ENCODE assay signal across 8 mouse cellular contexts in the genomic region with DNA sequence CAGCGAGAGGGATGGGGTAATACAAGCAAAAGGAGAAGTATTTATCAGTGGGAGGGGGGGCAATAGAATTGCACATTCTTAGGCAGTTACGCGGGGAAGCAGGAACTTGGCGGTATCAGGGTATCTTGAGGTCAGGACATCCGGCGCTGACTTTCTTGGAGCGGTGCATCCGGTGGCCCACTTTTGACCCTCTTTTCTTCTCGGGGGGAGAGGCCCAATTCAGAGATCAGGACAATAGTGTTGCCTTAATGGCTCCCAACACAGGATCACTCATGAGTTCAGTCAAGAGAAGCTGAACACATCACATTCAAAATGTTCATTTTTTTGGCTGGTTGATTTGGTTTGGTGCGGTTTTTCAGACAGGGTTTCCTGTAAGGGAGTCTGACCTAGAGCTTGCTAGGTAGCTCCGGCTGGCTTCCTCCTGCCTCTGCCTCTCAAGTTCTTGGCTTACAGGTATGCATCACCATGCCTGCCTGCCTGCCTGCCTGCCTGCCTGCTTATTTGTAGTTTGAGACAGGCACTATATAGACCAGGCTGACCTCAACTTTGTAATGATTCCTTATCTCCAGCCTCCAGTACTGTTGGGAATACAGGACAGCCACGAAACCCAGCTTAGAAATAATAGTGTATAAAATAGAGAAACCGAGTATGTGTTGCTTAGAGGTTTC. TPM values are rescaled to one million over a fixed set of nuclear protein-coding genes. Genes with fewer than 3 reads are reported as not detected.
DNase-seq lines count a peak whose midpoint lies in the region; ATAC-seq and TF ChIP-seq lines count a peak whose summit lies in the region.
"Not testable (repeated sequence)": the region's sequence is repeated elsewhere in the genome, so short reads cannot be mapped to it uniquely, and the experiment has no call there.

No protein-coding gene starts in this region.

- H3K4me2 ChIP-seq in forebrain, embryonic 13.5 days; hindbrain, embryonic 14.5 days (replicated peaks); lung, embryonic 14.5 days; midbrain, embryonic 15.5 days; stomach, postnatal 0 days (replicated peaks; ENCODE audit: low read depth): not testable (repeated sequence)

- H3K27ac ChIP-seq in forebrain, embryonic 13.5 days; hindbrain, embryonic 14.5 days; lung, embryonic 14.5 days (ENCODE audit: low read depth); midbrain, embryonic 15.5 days; stomach, postnatal 0 days (replicated peaks): not testable (repeated sequence)
- peak overlapping the region; percentile 59; the same call in 1 of the 2 replicates for H3K27ac ChIP-seq in kidney, adult 2 months (ENCODE audit: insufficient read depth, low read depth, low read length)

- H3K27me3 ChIP-seq in forebrain, embryonic 13.5 days; hindbrain, embryonic 14.5 days (ENCODE audit: control insufficient read depth, insufficient read depth, low read length); kidney, adult 2 months (replicated peaks; ENCODE audit: control insufficient read depth, insufficient read depth, low read length); lung, embryonic 14.5 days (ENCODE audit: insufficient read depth, low read length); midbrain, embryonic 15.5 days (replicated peaks); stomach, postnatal 0 days (ENCODE audit: control insufficient read depth, insufficient read depth, low read length): not testable (repeated sequence)

- not testable (repeated sequence) for TF ChIP-seq CTCF in kidney, adult 2 months (conservative IDR thresholded peaks at IDR 0.05; ENCODE audit: insufficient read depth, insufficient read length, low read depth, low read length); lung, embryonic 14.5 days (IDR thresholded peaks at IDR 0.05; ENCODE audit: low read depth); stomach, postnatal 0 days (IDR thresholded peaks at IDR 0.05; ENCODE audit: low read depth)

- not testable (repeated sequence) for H3K9me3 ChIP-seq in forebrain, embryonic 13.5 days (replicated peaks); hindbrain, embryonic 14.5 days (ENCODE audit: control insufficient read depth, low read length); lung, embryonic 14.5 days (ENCODE audit: low read depth, low read length); midbrain, embryonic 15.5 days; stomach, postnatal 0 days (ENCODE audit: control insufficient read depth, low read length)

- WGBS in forebrain, embryonic 13.5 days, result 85% methylated on average over 13 of the region's 13 CpGs
- 86% methylated on average over 13 of the region's 13 CpGs for WGBS in hindbrain, embryonic 14.5 days
- WGBS in kidney, adult 2 months, result 81% methylated on average over 13 of the region's 13 CpGs
- 76% methylated on average over 13 of the region's 13 CpGs for WGBS in lung, embryonic 14.5 days
- 84% methylated on average over 13 of the region's 13 CpGs for WGBS in midbrain, embryonic 15.5 days
- 82% methylated on average over 13 of the region's 13 CpGs for WGBS in stomach, postnatal 0 days

- peak; percentile 25 for ATAC-seq in CD4-positive, CD25-positive, alpha-beta regulatory T cell, adult 4 months
- ATAC-seq in forebrain, embryonic 13.5 days, result peak; percentile 41
- peak; percentile 34; the same call in 1 of the 2 replicates for ATAC-seq in hindbrain, embryonic 14.5 days (ENCODE audit: low FRiP score)
- peak; percentile 25; the same call in 1 of the 2 replicates for ATAC-seq in lung, embryonic 14.5 days (ENCODE audit: insufficient read depth)
- peak; percentile 70 for ATAC-seq in midbrain, embryonic 15.5 days (replicated peaks)
- 0 out of 2 replicates have a peak, but pooled peaks have one; percentile 48 for ATAC-seq in stomach, postnatal 0 days (ENCODE audit: low FRiP score, low TSS enrichment)

- not testable (repeated sequence) for H3K4me3 ChIP-seq in forebrain, embryonic 13.5 days; hindbrain, embryonic 14.5 days (replicated peaks; ENCODE audit: low read length); kidney, adult 2 months (ENCODE audit: insufficient read depth, low read depth, low read length); lung, embryonic 14.5 days (ENCODE audit: low read depth, low read length); midbrain, embryonic 15.5 days; stomach, postnatal 0 days (ENCODE audit: low read depth, low read length)

- TF ChIP-seq POLR2A in kidney, adult 2 months (IDR thresholded peaks at IDR 0.05; ENCODE audit: low read depth, low read length), result not testable (repeated sequence)

- TF ChIP-seq EP300 in stomach, postnatal 0 days (optimal IDR thresholded peaks at IDR 0.05), result not testable (repeated sequence)

- H3K9ac ChIP-seq in forebrain, embryonic 13.5 days; hindbrain, embryonic 14.5 days; lung, embryonic 14.5 days; midbrain, embryonic 15.5 days; stomach, postnatal 0 days (ENCODE audit: low read length): not testable (repeated sequence)

- H3K4me1 ChIP-seq in forebrain, embryonic 13.5 days; hindbrain, embryonic 14.5 days (replicated peaks; ENCODE audit: control insufficient read depth, insufficient read depth, low read length); kidney, adult 2 months (ENCODE audit: control insufficient read depth, insufficient read depth, low read length); lung, embryonic 14.5 days (ENCODE audit: insufficient read depth); midbrain, embryonic 15.5 days; stomach, postnatal 0 days (replicated peaks; ENCODE audit: control insufficient read depth, insufficient read depth): not testable (repeated sequence)

- peak; percentile 15 for DNase-seq in heart, adult 8-10 months (ENCODE audit: low spot score)
- DNase-seq in hindbrain, embryonic 14.5 days (ENCODE audit: low spot score); lung, embryonic 14.5 days; stomach, postnatal 0 days (ENCODE audit: low spot score): not testable (repeated sequence)
- peak; percentile 25 for DNase-seq in kidney, adult 2 months

- H3K36me3 ChIP-seq in forebrain, embryonic 13.5 days (ENCODE audit: poor library complexity, severe bottlenecking); hindbrain, embryonic 14.5 days (replicated peaks; ENCODE audit: control insufficient read depth, insufficient read depth); kidney, adult 2 months (ENCODE audit: control insufficient read depth, insufficient read depth, low read length); lung, embryonic 14.5 days (ENCODE audit: insufficient read depth); midbrain, embryonic 15.5 days (replicated peaks); stomach, postnatal 0 days (ENCODE audit: control insufficient read depth, insufficient read depth, low read length): not testable (repeated sequence)

RNA-seq across cellular contexts. Expression of a gene that starts 7.5 kb away (rescaled TPM):
- polyA plus RNA-seq in CD4-positive, CD25-positive, alpha-beta regulatory T cell, adult 4 months (2017; shearing (Covaris generic)), result 1 to 10 TPM; 5.5 to 7.8 TPM
- 6.7 and 6.9 TPM in 2 replicates for polyA plus RNA-seq in forebrain, embryonic 13.5 days (2015; fragmentation: Nextera tagmentation; extraction: Ambion mirVana)
- 10 to 100 TPM; 40.0 to 42.6 (median 41.4) TPM for total RNA-seq in heart, adult 8-10 months (2022)
- polyA plus RNA-seq in hindbrain, embryonic 14.5 days (2014; fragmentation: Nextera tagmentation; extraction: Ambion mirVana), result 4.7 and 5.5 TPM in 2 replicates
- polyA plus RNA-seq in kidney, adult 2 months (2012; rRNA removed), result 61.2 and 68.2 TPM in 2 replicates
- 17.6 and 17.8 TPM in 2 replicates for polyA plus RNA-seq in lung, embryonic 14.5 days (2014; fragmentation: Nextera tagmentation; extraction: Ambion mirVana)
- polyA plus RNA-seq in midbrain, embryonic 15.5 days (2015; fragmentation: Nextera tagmentation; extraction: Ambion mirVana), result 4.1 and 4.3 TPM in 2 replicates
- 11.0 and 11.8 TPM in 2 replicates for polyA plus RNA-seq in stomach, postnatal 0 days (2015; fragmentation: Nextera tagmentation; extraction: Ambion mirVana)

RNA-seq across cellular contexts. Expression of a gene that starts 56.5 kb away (rescaled TPM):
- polyA plus RNA-seq in CD4-positive, CD25-positive, alpha-beta regulatory T cell, adult 4 months (2017; shearing (Covaris generic)), result 10 to 100 TPM; 54.6 to 59.0 TPM
- 102 and 104 TPM in 2 replicates for polyA plus RNA-seq in forebrain, embryonic 13.5 days (2015; fragmentation: Nextera tagmentation; extraction: Ambion mirVana)
- 10 to 100 TPM; 17.8 to 20.6 (median 19.2) TPM for total RNA-seq in heart, adult 8-10 months (2022)
- 72.1 and 76.5 TPM in 2 replicates for polyA plus RNA-seq in hindbrain, embryonic 14.5 days (2014; fragmentation: Nextera tagmentation; extraction: Ambion mirVana)
- 21.0 and 27.0 TPM in 2 replicates for polyA plus RNA-seq in kidney, adult 2 months (2012; rRNA removed)
- polyA plus RNA-seq in lung, embryonic 14.5 days (2014; fragmentation: Nextera tagmentation; extraction: Ambion mirVana), result 81.7 and 85.3 TPM in 2 replicates
- 78.0 and 80.6 TPM in 2 replicates for polyA plus RNA-seq in midbrain, embryonic 15.5 days (2015; fragmentation: Nextera tagmentation; extraction: Ambion mirVana)
- polyA plus RNA-seq in stomach, postnatal 0 days (2015; fragmentation: Nextera tagmentation; extraction: Ambion mirVana), result 52.8 and 54.5 TPM in 2 replicates
